Mouse (Mus musculus): ENCODE measurements around the gene Cym.

The Cym gene

DNA sequence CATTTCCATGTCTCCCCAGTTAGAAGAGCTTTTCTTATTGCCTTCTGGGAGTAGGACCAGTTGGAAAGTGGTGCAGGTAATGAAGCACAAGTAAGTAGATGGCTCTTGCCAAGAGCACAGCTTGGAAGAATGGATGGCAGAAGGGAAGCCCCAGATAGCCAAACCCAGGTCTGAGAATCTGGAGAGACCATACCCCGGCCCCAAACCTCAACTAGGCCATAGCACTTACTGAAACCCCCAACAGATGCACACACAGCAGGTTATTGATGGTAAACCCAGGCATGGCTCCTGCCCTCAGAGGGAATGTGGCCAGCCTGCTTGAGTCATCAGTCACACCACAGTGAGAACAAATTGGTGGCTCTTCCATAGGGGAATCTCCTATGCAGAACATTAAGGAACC lies 49.0 kb downstream of the Cym start:
- intact Hi-C loops (cut with DNase I): no loop called here

DNA sequence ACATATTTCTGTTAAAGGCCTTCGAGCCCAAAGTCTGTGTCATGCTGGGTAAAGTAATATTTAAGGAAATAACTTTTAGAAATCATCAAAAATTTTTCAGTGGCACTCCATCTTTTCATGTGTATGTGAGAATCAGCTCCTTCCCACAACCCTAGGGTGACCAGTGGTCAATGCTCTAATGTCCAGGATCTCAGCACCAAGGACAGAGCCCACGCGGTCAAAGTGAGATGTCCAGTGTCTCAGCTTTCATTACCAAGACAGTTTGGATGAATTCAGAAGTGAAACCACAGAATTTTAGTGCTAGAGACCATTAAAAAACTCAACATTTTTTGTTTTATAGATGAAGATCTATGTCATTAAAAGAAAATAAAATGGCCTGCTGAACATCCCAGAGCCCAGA lies 49.6 kb downstream of the Cym start:
- intact Hi-C loops (cut with DNase I): no loop called here

DNA sequence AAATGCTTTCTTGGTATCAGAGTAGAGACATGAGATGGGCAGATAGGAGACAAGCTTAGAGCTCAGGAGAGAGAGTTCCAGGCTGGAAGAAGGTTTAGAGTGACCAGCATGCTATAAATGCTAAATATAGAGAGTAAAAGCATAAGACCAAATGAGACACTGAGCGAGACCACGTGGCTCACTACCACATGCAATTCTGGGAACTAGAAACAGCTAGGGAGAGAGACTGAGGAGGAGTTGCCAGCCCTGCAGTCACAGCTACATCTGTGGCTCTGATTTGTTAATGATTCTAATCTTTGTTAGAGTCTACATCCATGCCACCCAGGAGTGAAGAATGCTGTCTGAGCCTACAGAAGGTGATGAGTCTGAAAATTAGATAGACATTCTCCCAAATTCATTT lies 52.0 kb downstream of the Cym start:
- intact Hi-C loops (cut with DNase I): no loop called here

- intact Hi-C loops (cut with DNase I): no loop called here
Measured at GRCm38 (mm10) chr3:107162741-107163140, 58.8 kb downstream of the Cym start.

Measured in adrenal gland (tissue).